8 mouse cellular contexts compared by ENCODE assay signal in the genomic region with DNA sequence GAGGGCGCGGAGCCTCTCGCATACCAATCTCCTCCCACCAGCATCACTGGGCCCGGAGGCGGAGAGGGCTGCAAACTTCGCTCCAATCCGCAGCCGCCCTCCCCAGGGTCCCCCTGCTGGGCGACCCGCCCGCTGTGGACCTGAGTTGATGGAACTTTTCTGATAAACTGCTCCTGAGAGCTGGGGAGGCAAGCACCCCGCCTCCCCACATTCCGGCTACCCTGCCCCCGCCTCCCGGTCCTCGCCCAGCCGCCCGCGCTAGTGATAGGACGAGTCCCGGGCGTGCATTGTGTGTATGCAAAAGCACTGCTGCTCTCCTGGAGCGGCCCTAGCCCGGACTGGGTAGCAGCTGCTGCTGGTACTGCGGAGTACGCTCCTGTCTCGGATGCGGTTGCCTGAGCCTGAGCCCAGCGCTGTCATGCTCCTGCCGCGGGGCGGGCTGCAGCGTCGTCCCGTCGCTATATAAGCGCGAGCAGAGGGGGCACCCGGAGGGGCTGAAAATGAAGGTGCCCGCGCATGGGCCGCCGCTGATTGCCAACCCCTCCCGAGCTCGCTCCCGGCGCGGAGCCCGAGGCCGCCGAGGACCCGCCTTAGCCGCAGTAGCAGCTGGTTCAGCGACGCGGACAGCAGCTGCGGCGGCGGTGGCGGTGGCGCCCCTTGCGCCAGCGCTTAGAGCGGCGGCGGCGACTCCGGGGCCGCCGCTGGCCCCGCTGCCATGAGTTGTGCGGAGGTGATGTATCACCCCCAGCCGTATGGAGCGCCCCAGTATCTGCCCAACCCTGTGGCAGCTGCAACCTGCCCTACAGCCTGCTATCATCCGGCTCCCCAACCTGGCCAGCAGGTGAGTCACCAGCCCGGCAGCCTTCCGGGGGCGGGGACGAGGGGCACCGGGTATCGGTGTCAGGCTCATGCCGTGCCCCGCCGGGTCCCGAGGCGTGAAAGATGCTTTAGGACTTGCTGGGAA. TPM values are rescaled to one million over a fixed set of nuclear protein-coding genes. Genes with fewer than 3 reads are reported as not detected.
DNase-seq lines count a peak whose midpoint lies in the region; ATAC-seq and TF ChIP-seq lines count a peak whose summit lies in the region.

A gene (plus strand): TSS at position 340 of the 964 bp plus-strand sequence.

- H3K4me2 ChIP-seq in lung, postnatal 0 days (replicated peaks; ENCODE audit: low read depth, low read length): peak within 1 kb of the TSS; percentile 70

- peak within 1 kb of the TSS; percentile 51 for H3K4me3 ChIP-seq in lung, postnatal 0 days (ENCODE audit: low read depth, low read length)

- H3K9me3 ChIP-seq in lung, postnatal 0 days (ENCODE audit: low read length): no peaks in the 10 kb centered on the region

- H3K9ac ChIP-seq in lung, postnatal 0 days (replicated peaks; ENCODE audit: low read depth): peak within 1 kb of the TSS; percentile 58

- peak; percentile 39; the same call in 1 of the 2 replicates for TF ChIP-seq CTCF in lung, postnatal 0 days (IDR thresholded peaks at IDR 0.05)

- WGBS in lung, postnatal 0 days: under 1% methylated on average over 73 of the region's 86 CpGs

- no peaks in the 10 kb centered on the region for H3K27me3 ChIP-seq in lung, postnatal 0 days (replicated peaks; ENCODE audit: insufficient read depth, low read length)

- no peak for TF ChIP-seq EP300 in lung, postnatal 0 days (IDR thresholded peaks at IDR 0.05)

- DNase-seq in Muller cell, postnatal 12 days (ENCODE audit: inconsistent ontology term): peak; percentile 99
- DNase-seq in brain, embryonic 18.5 days (ENCODE audit: low read depth, low spot score): peak; percentile 14
- peak; percentile 8 to 18 for DNase-seq in frontal cortex, postnatal 14 days (ENCODE audit: low spot score in 2 of 2)
- DNase-seq in layer of hippocampus, postnatal 10 days (ENCODE audit: low spot score in 2 of 2): peak; percentile 33 to 49
- peak; percentile 81 for DNase-seq in lung, postnatal 0 days (ENCODE audit: low spot score)
- peak; percentile 83 for DNase-seq in retina, embryonic 14.5 days (ENCODE audit: low spot score)
- no peak for DNase-seq in B cell, adult 2 months

- H3K36me3 ChIP-seq in lung, postnatal 0 days (ENCODE audit: insufficient read depth, low read length): no peaks in the 10 kb centered on the region

- peak; percentile 63 to 78 for ATAC-seq in hematopoietic stem cell, adult 5-6 weeks (replicated peaks in 1 of 2; ENCODE audit: insufficient read depth in 1 of 2, low FRiP score in 2 of 2, low TSS enrichment in 1 of 2, low read depth in 1 of 2, poor library complexity in 2 of 2, severe bottlenecking in 2 of 2)
- peak; percentile 92 for ATAC-seq in lung, postnatal 0 days

- H3K27ac ChIP-seq in lung, postnatal 0 days (ENCODE audit: low read length): peak within 1 kb of the TSS; percentile 63

- no peaks in the 10 kb centered on the region for H3K4me1 ChIP-seq in lung, postnatal 0 days (ENCODE audit: insufficient read depth, low read depth, low read length)

RNA-seq across cellular contexts. Expression of the gene that starts here (rescaled TPM):
- not detected in 2 replicates for total RNA-seq in hematopoietic stem cell, adult 5-6 weeks (2017)
- total RNA-seq in layer of hippocampus, postnatal 10 days (2021): 1 to 10 TPM; 3.8 to 7.4 TPM
- polyA plus RNA-seq in lung, postnatal 0 days (2015; fragmentation: Nextera tagmentation; extraction: Ambion mirVana): 5.2 and 5.6 TPM in 2 replicates

Comparison
In these comparisons a context has a peak if more than half of its experiments do, and no peak if none do; other contexts are left out.
1. Peak in ATAC-seq in hematopoietic stem cell, adult 5-6 weeks; RNA of the gene not detected or under 1 TPM.
2. DNase-seq: peak in Muller cell, postnatal 12 days (single experiment), brain, embryonic 18.5 days (single experiment), frontal cortex, postnatal 14 days (2 of 2), layer of hippocampus, postnatal 10 days (2 of 2), lung, postnatal 0 days (single experiment) and retina, embryonic 14.5 days (single experiment); none in B cell, adult 2 months (0 of 2).